Mouse (Mus musculus) liver, embryonic 14.5 days (tissue): ENCODE measurements around the gene Chid1. TPM values are rescaled to one million over a fixed set of nuclear protein-coding genes. Genes with fewer than 3 reads are reported as not detected.
A peak's percentile ranks its signal among the peaks of the same experiment; 100 is the strongest.

Source experiments
- ATAC-seq: fragments of 200-750 bp; cut with Nextera tagmentation; 2 replicates; pipeline ENCODE4 v1.8.0; 2017; ENCODE audit warnings: moderate number of reproducible peaks, mild to moderate bottlenecking, moderate library complexity; ENCODE audit not compliant: insufficient read depth
- DNase-seq, 3 experiments: peaks; one replicate each; pipeline ENCODE4 v3.0.0-alpha.2; 2012 to 2013; ENCODE audit warnings: low read depth in 3 of 3, low spot score in 3 of 3
- H3K27ac ChIP-seq: fragments of 300-500 bp; sonication (generic); 2 replicates; pipeline ENCODE4 v1.5.1; 2014; ENCODE audit warnings: moderate library complexity, mild to moderate bottlenecking, control low read depth, inconsistent platforms
- H3K27me3 ChIP-seq: fragments of 300-500 bp; sonication (generic); 2 replicates; pipeline ENCODE4 v1.6.1; 2014; ENCODE audit warnings: mild to moderate bottlenecking, low read length, moderate library complexity; ENCODE audit not compliant: control insufficient read depth, insufficient read depth
- H3K36me3 ChIP-seq: fragments of 300-500 bp; sonication (generic); replicated peaks from 2 replicates; pipeline ENCODE4 v1.6.1; 2014; ENCODE audit warnings: low read depth; ENCODE audit not compliant: control insufficient read depth, insufficient read depth
- H3K4me1 ChIP-seq, 2 experiments: fragments of 200-500 bp in 1 of 2; fragments of 300-500 bp in 1 of 2; sonication (generic) in 1 of 2; replicated peaks; 2 replicates each; pipeline ENCODE4 v1.6.1; 2012 to 2014; ENCODE audit warnings: antibody characterized with exemption in 1 of 2, inconsistent platforms in 1 of 2, low read length in 1 of 2; ENCODE audit not compliant: control insufficient read depth in 2 of 2, insufficient read depth in 2 of 2
- H3K4me2 ChIP-seq: fragments of 300-500 bp; sonication (generic); 2 replicates; pipeline ENCODE4 v1.6.1; 2014; ENCODE audit warnings: low read depth, mild to moderate bottlenecking, control low read depth, moderate library complexity
- H3K4me3 ChIP-seq, 2 experiments: fragments of 200-500 bp in 1 of 2; fragments of 300-500 bp in 1 of 2; sonication (generic) in 1 of 2; 2 replicates each; pipeline ENCODE4 v1.5.1; 2012 to 2014; ENCODE audit warnings: low read depth in 2 of 2, low read length in 2 of 2, mild to moderate bottlenecking in 2 of 2, control low read depth in 1 of 2, inconsistent platforms in 1 of 2, moderate library complexity in 1 of 2; ENCODE audit not compliant: insufficient read depth in 1 of 2
- H3K9ac ChIP-seq: fragments of 300-500 bp; sonication (generic); replicated peaks from 2 replicates; pipeline ENCODE4 v1.6.1; 2014; ENCODE audit warnings: mild to moderate bottlenecking, control low read depth, moderate library complexity
- H3K9me3 ChIP-seq: fragments of 300-500 bp; sonication (generic); 2 replicates; pipeline ENCODE4 v1.6.1; 2016; ENCODE audit warnings: low read length, mixed read lengths; ENCODE audit not compliant: control insufficient read depth
- CTCF ChIP-seq: IDR thresholded peaks from 2 replicates; pipeline ENCODE4 v1.5.1; 2016; ENCODE audit warnings: antibody characterized with exemption, low read depth, control low read depth
- EP300 ChIP-seq: IDR thresholded peaks from 2 replicates; pipeline ENCODE4 v1.6.1; 2016; ENCODE audit warnings: antibody characterized with exemption, low read depth
- WGBS: fragments of 180-500 bp; shearing (Covaris S2); extraction: QIAGEN DNeasy Blood & Tissue Kit; methylation state at CpG from one replicate; pipeline ENCODE4 v1.1.7; 2014; ENCODE audit not compliant: insufficient replicate concordance; 5-methylcytosine and 5-hydroxymethylcytosine counted together
- polyA plus RNA-seq, 2 experiments: library from polyadenylated mRNA; depleted of rRNA in 1 of 2; stranded (reverse) in 1 of 2; unstranded in 1 of 2; fragments of >200 nt; fragmentation: Nextera tagmentation in 1 of 2; extraction: Ambion mirVana in 1 of 2; gene quantifications; 2 replicates each; pipeline versions ENCODE4 v1.2.1 to v1.2.3; 2012 to 2014

The Chid1 gene
- polyA plus RNA-seq, 2 experiments = 12.1 to 23.0 TPM

- no peaks in the 10 kb centered on the region for H3K4me1 ChIP-seq
- H3K36me3 ChIP-seq = no peaks in the 10 kb centered on the region
- H3K9me3 ChIP-seq = no peaks in the 10 kb centered on the region
- 62% methylated on average over 3 of the region's 3 CpGs for WGBS
- H3K9ac ChIP-seq = no peak overlapping the region
- H3K4me2 ChIP-seq = no peak overlapping the region
- H3K27me3 ChIP-seq = no peaks in the 10 kb centered on the region
- no peak overlapping the region for H3K27ac ChIP-seq
- no peak overlapping the region for H3K4me3 ChIP-seq
- DNase-seq (no peak), ATAC-seq (no peak)
- no peak for TF ChIP-seq CTCF
- TF ChIP-seq EP300 = no peak
Measured at GRCm38 (mm10) chr7:141549432-141550061, 9.9 kb upstream of the Chid1 start.

- Histone ChIP-seq H3K27me3 (no peaks in the 10 kb centered on the region), H3K4me1 (peaks cover 14% of the 10 kb centered on the region in 2 experiments), H3K4me2 (no peak overlapping the region), H3K9ac (no peak overlapping the region), H3K27ac (no peak overlapping the region), H3K9me3 (no peaks in the 10 kb centered on the region), H3K4me3 (no peak overlapping the region), H3K36me3 (no peaks in the 10 kb centered on the region)
- ATAC-seq (no peak), DNase-seq (no peak)
- no peak for TF ChIP-seq CTCF
- TF ChIP-seq EP300 = no peak
- WGBS = 79% methylated on average over 4 of the region's 4 CpGs
Measured at GRCm38 (mm10) chr7:141544654-141545053, 5.0 kb upstream of the Chid1 start.

DNA sequence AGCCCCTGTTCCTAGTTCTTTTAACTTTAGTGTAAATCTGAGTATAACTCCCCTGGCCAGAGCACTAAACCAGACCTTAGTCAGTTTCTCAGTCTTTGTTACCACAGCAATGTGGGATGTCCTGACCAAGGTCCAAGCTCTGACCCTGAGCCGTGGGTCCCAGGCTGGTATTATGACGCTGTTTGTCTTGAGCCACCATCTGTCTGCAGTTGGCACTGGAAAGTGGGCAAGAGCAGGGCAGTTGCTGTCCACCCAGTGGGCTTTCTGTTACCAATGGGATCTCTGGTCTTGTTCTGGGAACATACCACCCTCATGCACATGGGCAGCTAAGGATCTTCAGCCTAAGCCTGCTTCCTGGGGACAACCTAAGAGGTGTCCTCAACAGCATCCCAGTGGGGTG, 2.9 kb upstream of the Chid1 start:
- H3K27me3 ChIP-seq = no peaks in the 10 kb centered on the region
- H3K4me1 ChIP-seq = peaks cover 20 to 24% of the 10 kb centered on the region in 2 experiments
- H3K9ac ChIP-seq = no peak overlapping the region
- 84% methylated on average over 2 of the region's 2 CpGs for WGBS
- H3K36me3 ChIP-seq = no peaks in the 10 kb centered on the region
- H3K4me3 ChIP-seq = no peak overlapping the region
- no peak overlapping the region for H3K27ac ChIP-seq
- TF ChIP-seq EP300 (no peak), CTCF (no peak)
- no peaks in the 10 kb centered on the region for H3K9me3 ChIP-seq
- no peak overlapping the region for H3K4me2 ChIP-seq
- ATAC-seq (no peak), DNase-seq (no peak)

- TF ChIP-seq EP300 = no peak
- TF ChIP-seq CTCF = no peak
- Histone ChIP-seq H3K36me3 (no peaks in the 10 kb centered on the region), H3K4me3 (no peak overlapping the region), H3K27ac (no peak overlapping the region), H3K9me3 (no peaks in the 10 kb centered on the region), H3K4me1 (peaks cover 20 to 24% of the 10 kb centered on the region in 2 experiments), H3K27me3 (no peaks in the 10 kb centered on the region), H3K9ac (no peak overlapping the region), H3K4me2 (no peak overlapping the region)
- ATAC-seq (no peak), DNase-seq (no peak)
- WGBS = 83% methylated on average over 4 of the region's 4 CpGs
Measured at GRCm38 (mm10) chr7:141541681-141542080, 2.0 kb upstream of the Chid1 start.

DNA sequence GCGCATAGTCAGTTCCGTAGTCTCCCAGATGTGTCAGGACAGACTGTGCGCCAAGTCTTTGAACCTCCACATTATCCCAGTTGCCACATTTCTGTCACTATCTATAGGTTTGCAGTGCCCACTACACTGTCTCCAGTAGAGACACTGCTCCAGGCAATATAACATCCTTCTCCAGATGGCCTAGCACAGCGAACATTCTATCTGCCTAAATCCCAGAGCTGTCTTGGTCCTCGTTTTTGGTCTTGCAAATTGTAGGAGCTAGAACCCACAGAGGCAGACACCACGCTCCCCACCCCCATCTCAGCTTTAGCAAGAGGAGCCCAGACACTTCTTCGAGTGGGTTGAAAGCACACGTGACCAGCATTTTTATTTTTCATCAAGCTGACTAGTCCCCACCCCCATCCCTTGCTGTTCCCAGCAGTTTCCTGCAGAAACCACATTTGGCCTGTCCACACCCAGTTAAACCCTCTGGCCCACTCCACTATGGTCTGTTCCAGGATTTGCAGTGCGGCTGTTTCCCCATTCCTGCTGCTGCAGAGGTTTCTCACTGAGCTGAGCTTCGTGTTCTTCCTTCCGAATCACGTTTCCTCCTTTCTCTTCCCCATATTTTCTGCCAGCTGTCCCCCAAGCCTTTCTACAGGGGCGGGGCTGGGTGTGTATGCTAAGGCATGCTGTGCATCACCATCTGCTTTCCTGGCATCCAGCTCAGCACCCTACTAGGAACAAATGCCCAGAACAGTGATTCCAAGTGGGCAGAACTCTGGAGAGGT, 840 bp upstream of the Chid1 start:
- H3K4me1 ChIP-seq = peaks cover 20 to 24% of the 10 kb centered on the region in 2 experiments
- H3K4me3 ChIP-seq = peak overlapping the region; percentile 66 to 78
- no peak for TF ChIP-seq CTCF
- WGBS = 25% methylated on average over 13 of the region's 13 CpGs
- peak overlapping the region; percentile 75 for H3K4me2 ChIP-seq
- peak overlapping the region; percentile 53 for H3K27ac ChIP-seq
- no peaks in the 10 kb centered on the region for H3K9me3 ChIP-seq
- H3K36me3 ChIP-seq = no peaks in the 10 kb centered on the region
- H3K9ac ChIP-seq = peak overlapping the region; percentile 59
- DNase-seq = no peak
- peak; percentile 52 for ATAC-seq
- H3K27me3 ChIP-seq = no peaks in the 10 kb centered on the region
